Mouse (Mus musculus) heart, adult 9 months (tissue): ENCODE data around the gene Ubtfl1.
"Not testable (repeated sequence)": the region's sequence is repeated elsewhere in the genome, so short reads cannot be mapped to it uniquely, and the experiment has no call there.

Source experiments
- DNase-seq, 2 experiments: peaks; one replicate each; pipeline ENCODE4 v3.0.0; 2022; ENCODE audit warnings: low spot score in 2 of 2

Gene Ubtfl1

DNA sequence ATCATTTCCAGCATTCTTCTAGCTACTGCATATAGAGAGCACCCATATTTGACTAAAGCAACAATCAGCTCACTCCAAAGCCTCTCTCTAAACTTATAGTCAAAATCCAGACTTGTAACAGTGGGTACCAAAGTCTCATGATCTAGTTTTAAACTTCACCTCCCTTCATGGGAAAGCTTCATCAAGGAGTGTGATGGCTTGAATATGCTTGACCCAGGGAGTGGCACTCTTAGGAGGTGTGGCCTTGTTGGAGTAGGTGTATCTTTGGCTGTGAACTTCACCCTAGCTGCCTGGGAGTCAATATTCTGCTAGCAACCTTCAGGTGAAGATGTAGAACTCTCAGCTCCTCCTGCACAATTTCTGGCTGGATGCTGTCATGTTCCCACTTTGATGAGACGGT is at the start of gene Ubtfl1:
Ubtfl1 (plus strand) TSS at position 301 of the 400 bp plus-strand sequence.
- DNase-seq, result no peak

DNA sequence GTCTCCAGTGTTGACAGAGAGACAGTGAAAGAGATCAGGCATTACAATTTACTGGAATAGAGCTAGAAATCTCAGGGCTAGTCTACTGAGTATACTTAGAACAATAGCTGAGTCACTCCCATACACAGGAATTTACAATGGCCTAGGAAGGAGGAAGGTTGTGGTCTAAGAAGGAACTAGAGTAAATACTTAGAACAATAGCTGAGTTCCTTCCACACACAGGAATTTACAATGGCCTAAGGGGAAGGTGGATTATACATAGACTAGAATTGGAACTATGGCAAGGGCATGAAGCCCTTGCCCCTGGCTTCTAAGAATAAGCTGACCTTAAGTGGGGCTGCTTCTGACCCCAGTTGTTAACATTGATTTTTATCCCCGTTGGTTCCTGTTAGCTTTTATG is 31.2 kb upstream of the Ubtfl1 start:
- not testable (repeated sequence) for DNase-seq

DNA sequence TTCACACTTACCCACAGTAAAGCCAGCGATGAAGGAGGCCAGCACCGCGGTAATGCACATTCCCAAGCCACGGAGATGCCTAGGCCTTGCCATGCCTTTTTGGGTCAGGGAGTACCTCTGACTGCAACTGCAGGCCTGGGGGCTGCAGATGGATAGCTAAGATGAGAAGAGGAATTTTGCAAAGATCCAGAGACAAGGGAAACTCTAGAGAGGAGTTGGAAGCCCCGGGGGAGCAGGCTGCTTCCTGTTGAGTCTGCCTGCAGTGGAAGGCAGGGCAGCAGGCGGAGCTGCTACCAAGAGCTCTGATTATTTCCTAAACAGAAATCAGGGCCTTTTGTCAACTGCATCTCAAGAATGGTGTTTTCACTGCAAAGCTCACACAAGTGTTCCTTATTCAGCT is 18.4 kb upstream of the Ubtfl1 start:
- peak; percentile 24 to 32 for DNase-seq

DNA sequence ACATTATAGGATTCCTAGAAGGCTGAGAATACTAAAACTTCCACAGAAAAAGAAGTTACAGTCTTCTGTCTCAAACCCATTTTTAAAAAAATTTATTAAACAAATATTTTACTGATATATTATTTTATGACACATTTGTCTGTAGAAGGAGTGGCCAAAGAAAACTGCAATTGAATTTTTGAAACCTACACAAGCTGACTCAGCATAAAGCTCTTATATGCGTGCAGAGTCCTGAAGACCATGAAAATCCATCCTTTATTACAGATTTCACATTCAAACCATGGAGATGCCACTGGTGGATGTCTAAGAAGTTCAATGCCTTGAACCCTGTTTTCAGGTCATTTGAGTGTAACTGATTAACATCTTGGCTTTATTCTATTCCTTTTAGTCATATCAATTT is 4.6 kb upstream of the Ubtfl1 start:
- DNase-seq, result no peak

DNA sequence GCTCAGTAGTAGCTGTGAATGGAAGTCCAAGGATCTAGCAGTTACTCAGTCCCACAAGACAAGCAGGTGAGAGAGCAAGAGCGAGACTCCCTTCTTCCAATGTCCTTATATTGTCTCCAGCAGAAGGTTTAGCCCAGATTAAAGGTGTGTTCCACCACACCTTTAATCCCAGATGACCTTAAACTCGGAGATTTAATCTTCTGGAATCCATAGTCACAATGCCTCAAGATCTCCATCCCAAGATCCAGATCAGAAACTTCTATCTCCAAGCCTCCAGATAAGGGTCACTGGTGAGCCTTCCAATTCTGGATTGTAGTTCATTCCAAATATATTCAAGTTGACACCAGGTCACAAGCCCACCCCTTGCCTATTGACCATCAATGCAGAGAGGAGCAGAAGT is 1.3 kb upstream of the Ubtfl1 start, which contains the start of gene Naalad2:
Naalad2 (minus strand) TSS at position 101 of the 400 bp plus-strand sequence.
- not testable (repeated sequence) for DNase-seq

DNA sequence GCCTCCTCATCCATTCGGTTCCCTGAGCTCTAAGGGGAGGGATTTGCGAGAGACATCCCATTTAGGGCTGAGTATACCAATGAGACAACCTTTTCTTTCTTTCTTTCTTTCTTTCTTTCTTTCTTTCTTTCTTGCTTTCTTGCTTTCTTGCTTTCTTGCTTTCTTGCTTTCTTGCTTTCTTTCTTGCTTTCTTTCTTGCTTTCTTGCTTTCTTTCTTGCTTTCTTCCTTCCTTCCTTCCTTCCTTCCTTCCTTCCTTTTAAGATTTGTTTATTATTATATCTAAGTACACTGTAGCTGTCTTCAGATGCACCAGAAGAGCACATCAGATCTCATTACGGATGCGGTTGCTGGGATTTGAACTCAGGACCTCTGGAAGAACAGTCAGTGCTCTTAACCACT is 8.2 kb downstream of the Ubtfl1 start:
- DNase-seq, result not testable (repeated sequence)

DNA sequence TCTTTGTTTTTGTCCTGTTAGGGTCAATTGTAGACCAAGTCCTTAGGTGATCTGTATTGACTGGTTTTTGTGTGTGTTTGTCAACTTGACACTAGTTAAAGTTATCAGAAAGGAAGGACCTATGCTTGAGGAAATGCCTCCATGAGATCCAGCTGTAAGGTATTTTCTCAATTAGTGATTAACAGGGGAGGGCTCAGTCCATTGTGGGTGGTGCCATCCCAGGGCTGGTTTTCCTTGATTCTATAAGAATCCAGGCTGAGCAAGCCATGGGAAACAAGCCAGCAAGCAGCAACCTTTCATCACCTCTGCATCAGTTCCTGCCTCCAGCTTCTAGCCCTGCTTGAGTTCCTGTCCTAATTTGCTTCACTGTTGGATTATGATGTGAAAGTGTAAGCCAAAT is 26.1 kb downstream of the Ubtfl1 start, which contains the start of gene Mbd3l2:
Mbd3l2 (plus strand) TSS at position 301 of the 400 bp plus-strand sequence.
- no peak for DNase-seq

DNA sequence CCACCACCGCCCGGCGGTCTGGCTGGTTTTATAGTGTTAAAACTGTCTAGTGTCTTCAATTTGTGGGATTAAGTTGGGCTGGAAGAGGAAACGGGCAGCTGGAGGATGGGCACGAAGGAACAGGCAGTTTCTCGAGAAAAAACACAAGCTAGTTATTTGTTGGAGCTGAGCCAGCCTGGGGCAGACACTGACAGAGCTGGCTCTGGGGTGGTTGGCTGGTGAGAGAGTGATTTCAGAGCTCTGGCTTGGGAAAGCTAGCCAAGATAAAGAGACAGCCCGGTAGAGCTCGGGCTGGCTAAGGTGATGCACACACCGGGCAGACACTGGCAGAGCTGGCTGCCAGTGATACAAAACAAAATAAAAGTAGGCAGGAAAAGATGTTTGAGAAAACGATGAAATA is 27.5 kb downstream of the Ubtfl1 start:
- no peak for DNase-seq

DNA sequence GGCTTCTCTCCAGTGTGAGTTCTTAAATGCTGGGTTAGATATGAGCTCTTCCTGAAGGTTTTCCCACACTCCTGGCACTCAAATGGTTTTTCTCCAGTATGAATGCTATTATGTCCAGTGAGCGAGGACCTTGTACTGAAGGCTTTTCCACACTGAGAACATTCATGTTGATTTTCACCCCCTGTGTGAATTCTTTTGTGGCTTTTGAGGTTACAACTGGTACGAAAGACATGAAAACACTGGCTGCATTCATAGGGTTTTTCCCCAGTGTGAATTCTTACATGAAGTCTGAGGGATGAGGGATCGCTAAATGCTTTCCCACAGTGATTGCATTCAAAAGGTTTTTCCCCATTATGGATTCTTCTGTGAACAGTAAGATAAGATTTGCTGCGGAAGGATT is 52.3 kb downstream of the Ubtfl1 start:
- no peak for DNase-seq
